Mouse (Mus musculus) thymus, adult 2 months (tissue): ENCODE measurements around the gene Stab1.

Source experiments
- CTCF ChIP-seq: fragments of 200-500 bp; IDR thresholded peaks from 2 replicates; pipeline ENCODE4 v1.5.1; 2012; ENCODE audit warnings: mild to moderate bottlenecking, control low read depth, low read length, moderate library complexity, borderline replicate concordance; ENCODE audit not compliant: control insufficient read depth, poor library complexity, insufficient read depth; ENCODE audit errors: extremely low read depth
- POLR2A ChIP-seq: fragments of 200-500 bp; IDR thresholded peaks from 2 replicates; pipeline ENCODE4 v1.6.1; 2012; ENCODE audit warnings: mild to moderate bottlenecking, low read length, control low read depth, moderate library complexity; ENCODE audit not compliant: control insufficient read depth, poor library complexity, insufficient read depth; ENCODE audit errors: extremely low read depth

GRCm38 (mm10) chr14:31172781-31173455, 4.5 kb upstream of the Stab1 start:
- TF ChIP-seq CTCF (no peak), POLR2A (no peak)
